Mouse (Mus musculus) midbrain, postnatal 0 days (tissue): ENCODE data around the gene Gm12794. TPM values are rescaled to one million over a fixed set of nuclear protein-coding genes. Genes with fewer than 3 reads are reported as not detected.
"Not testable (repeated sequence)": the region's sequence is repeated elsewhere in the genome, so short reads cannot be mapped to it uniquely, and the experiment has no call there.

ENCODE experiments used
- ATAC-seq: fragments of 200-750 bp; cut with Nextera tagmentation; 2 replicates; pipeline ENCODE4 v1.8.0; 2017; ENCODE audit warnings: moderate number of reproducible peaks, mild to moderate bottlenecking, moderate TSS enrichment, moderate library complexity; ENCODE audit not compliant: low FRiP score
- DNase-seq: peaks from one replicate; pipeline ENCODE4 v3.0.0-alpha.2; 2015; ENCODE audit warnings: low spot score
- H3K27ac ChIP-seq: fragments of 300-500 bp; sonication (generic); 2 replicates; pipeline ENCODE4 v1.5.1; 2014; ENCODE audit warnings: low read depth, mild to moderate bottlenecking, low read length, mixed read lengths
- H3K27me3 ChIP-seq: fragments of 300-500 bp; sonication (generic); 2 replicates; pipeline ENCODE4 v1.6.1; 2014; ENCODE audit warnings: low read length, control low read depth, mixed read lengths; ENCODE audit not compliant: insufficient read depth
- H3K36me3 ChIP-seq: fragments of 300-500 bp; sonication (generic); 2 replicates; pipeline ENCODE4 v1.6.1; 2014; ENCODE audit warnings: low read length, control low read depth, mixed read lengths; ENCODE audit not compliant: insufficient read depth
- H3K4me1 ChIP-seq: fragments of 300-500 bp; sonication (generic); 2 replicates; pipeline ENCODE4 v1.6.1; 2014; ENCODE audit warnings: mild to moderate bottlenecking, control low read depth, antibody characterized with exemption, low read length, mixed read lengths; ENCODE audit not compliant: insufficient read depth
- H3K4me2 ChIP-seq: fragments of 300-500 bp; sonication (generic); 2 replicates; pipeline ENCODE4 v1.6.1; 2014; ENCODE audit warnings: low read depth, mild to moderate bottlenecking, low read length, mixed read lengths; ENCODE audit not compliant: poor library complexity, severe bottlenecking
- H3K4me3 ChIP-seq: fragments of 300-500 bp; sonication (generic); 2 replicates; pipeline ENCODE4 v1.5.1; 2014; ENCODE audit warnings: low read depth, mild to moderate bottlenecking, low read length, moderate library complexity
- H3K9ac ChIP-seq: fragments of 300-500 bp; sonication (generic); replicated peaks from 2 replicates; pipeline ENCODE4 v1.6.1; 2014; ENCODE audit warnings: mild to moderate bottlenecking, low read length, moderate library complexity, mixed read lengths; ENCODE audit not compliant: poor library complexity, severe bottlenecking
- H3K9me3 ChIP-seq: fragments of 300-500 bp; sonication (generic); 2 replicates; pipeline ENCODE4 v1.6.1; 2016; ENCODE audit warnings: low read length, control low read depth
- CTCF ChIP-seq: IDR thresholded peaks from 2 replicates; pipeline ENCODE4 v1.5.1; 2016; ENCODE audit warnings: antibody characterized with exemption, mild to moderate bottlenecking
- WGBS: fragments of 180-500 bp; shearing (Covaris S2); extraction: QIAGEN DNeasy Blood & Tissue Kit; methylation state at CpG from one replicate; pipeline ENCODE4 v1.1.7; 2014; 5-methylcytosine and 5-hydroxymethylcytosine counted together
- polyA plus RNA-seq: library from polyadenylated mRNA; unstranded; fragments of >200 nt; fragmentation: Nextera tagmentation; extraction: Ambion mirVana; gene quantifications from 2 replicates; pipeline ENCODE4 v1.2.1, GENCODE M21; 2015
- total RNA-seq: library from RNA; depleted of rRNA; stranded (reverse); fragments of >200 nt; gene quantifications from 2 replicates; pipeline ENCODE4 v1.2.3, GENCODE M21; 2014; rRNA removed

The Gm12794 gene
- total RNA-seq: not detected in 2 replicates
- polyA plus RNA-seq: not detected in 2 replicates

GRCm38 (mm10) chr4:101940107-101940506, at the start of gene Gm12794:
Gene Gm12794, plus strand, starts transcription at chr4:101940407.
- WGBS: 87% methylated on average over 2 of the region's 2 CpGs
- H3K9me3 ChIP-seq, H3K4me1 ChIP-seq, H3K9ac ChIP-seq, H3K4me3 ChIP-seq, ATAC-seq, H3K27ac ChIP-seq, H3K36me3 ChIP-seq, H3K4me2 ChIP-seq, H3K27me3 ChIP-seq, DNase-seq: not testable (repeated sequence)

- Histone ChIP-seq H3K9ac (no peak within 1 kb of the TSS), H3K27ac (no peak within 1 kb of the TSS), H3K27me3 (no peaks in the 10 kb centered on the region), H3K9me3 (no peaks in the 10 kb centered on the region), H3K36me3 (no peaks in the 10 kb centered on the region), H3K4me1 (no peaks in the 10 kb centered on the region), H3K4me2 (no peak within 1 kb of the TSS), H3K4me3 (no peak within 1 kb of the TSS)
- WGBS: 89% methylated on average over 7 of the region's 7 CpGs
- TF ChIP-seq CTCF: no peak
- ATAC-seq (no peak), DNase-seq (no peak)
Observed at GRCm38 (mm10) chr4:101893656-101894420, 46.4 kb upstream of the Gm12794 start, which contains the start of gene C130073F10Rik. Gene C130073F10Rik, minus strand, starts transcription at chr4:101893789.

- 97% methylated on average over 2 of the region's 2 CpGs for WGBS
- not testable (repeated sequence) for H3K9ac ChIP-seq, H3K27ac ChIP-seq, ATAC-seq, DNase-seq, H3K4me2 ChIP-seq, H3K4me1 ChIP-seq, H3K27me3 ChIP-seq, H3K36me3 ChIP-seq, H3K4me3 ChIP-seq, H3K9me3 ChIP-seq
Observed at GRCm38 (mm10) chr4:101908821-101909220, 31.4 kb upstream of the Gm12794 start, which contains the start of gene Gm12800. Gene Gm12800, plus strand, starts transcription at chr4:101909121.

GRCm38 (mm10) chr4:101980949-101981348, 40.7 kb downstream of the Gm12794 start, which contains the start of gene Gm12790:
Gene Gm12790, minus strand, starts transcription at chr4:101981049.
- H3K4me2 ChIP-seq, ATAC-seq, H3K36me3 ChIP-seq, DNase-seq, H3K9me3 ChIP-seq, H3K4me1 ChIP-seq, H3K27ac ChIP-seq, H3K27me3 ChIP-seq, H3K9ac ChIP-seq, H3K4me3 ChIP-seq: not testable (repeated sequence)
- whole genome bisulfite sequencing: 90% methylated on average over 1 of the region's 5 CpGs

- WGBS: 91% methylated on average over 5 of the region's 5 CpGs
- no peak for TF ChIP-seq CTCF
Observed at GRCm38 (mm10) chr4:101985678-101986077, 45.5 kb downstream of the Gm12794 start.

GRCm38 (mm10) chr4:101986326-101986725, 46.1 kb downstream of the Gm12794 start, which contains the start of gene Gm12789:
Gene Gm12789, plus strand, starts transcription at chr4:101986626.
- not testable (repeated sequence) for ATAC-seq, H3K9ac ChIP-seq, DNase-seq, H3K4me1 ChIP-seq, H3K4me2 ChIP-seq, H3K9me3 ChIP-seq, H3K27ac ChIP-seq, H3K4me3 ChIP-seq, H3K27me3 ChIP-seq, H3K36me3 ChIP-seq
- WGBS: 87% methylated on average over 2 of the region's 2 CpGs

More at GRCm38 (mm10) chr4:101985678-101986077, 45.5 kb downstream of the Gm12794 start:
- no peaks in the 10 kb centered on the region for H3K9me3 ChIP-seq
- H3K4me2 ChIP-seq: no peak overlapping the region
- no peak for DNase-seq
- ATAC-seq: no peak
- no peak overlapping the region for H3K9ac ChIP-seq
- no peak overlapping the region for H3K4me3 ChIP-seq
- no peak overlapping the region for H3K27ac ChIP-seq
- H3K4me1 ChIP-seq: no peaks in the 10 kb centered on the region
- H3K36me3 ChIP-seq: no peaks in the 10 kb centered on the region
- H3K27me3 ChIP-seq: no peaks in the 10 kb centered on the region

Other genes starting within 250 kb of the Gm12794 start
- 8.9 and 9.0 TPM in 2 replicates for gene Lepr, start 223.0 kb upstream of the Gm12794 start, total RNA-seq
- 2.8 and 4.1 TPM in 2 replicates for gene Lepr, start 223.0 kb upstream of the Gm12794 start, polyA plus RNA-seq
- gene B020004J07Rik, start 96.4 kb upstream of the Gm12794 start, total RNA-seq: not detected in 2 replicates
- gene B020004J07Rik, start 96.4 kb upstream of the Gm12794 start, polyA plus RNA-seq: not detected in 2 replicates
- not detected in 2 replicates for gene C130073F10Rik, start 46.6 kb upstream of the Gm12794 start, total RNA-seq
- gene C130073F10Rik, start 46.6 kb upstream of the Gm12794 start, polyA plus RNA-seq: not detected in 2 replicates
- not detected in 2 replicates for gene Gm12800, start 31.3 kb upstream of the Gm12794 start, total RNA-seq
- gene Gm12800, start 31.3 kb upstream of the Gm12794 start, polyA plus RNA-seq: not detected in 2 replicates
- not detected in 2 replicates for gene Gm12790, start 40.6 kb downstream of the Gm12794 start, total RNA-seq
- gene Gm12790, start 40.6 kb downstream of the Gm12794 start, polyA plus RNA-seq: not detected in 2 replicates
- gene Gm12789, start 46.2 kb downstream of the Gm12794 start, total RNA-seq: not detected in 2 replicates
- not detected in 2 replicates for gene Gm12789, start 46.2 kb downstream of the Gm12794 start, polyA plus RNA-seq
- 90.1 and 98.3 TPM in 2 replicates for gene Pde4b, start 147.1 kb downstream of the Gm12794 start, total RNA-seq
- gene Pde4b, start 147.1 kb downstream of the Gm12794 start, polyA plus RNA-seq: 65.5 and 70.0 TPM in 2 replicates